Mouse (Mus musculus) ovary, postnatal 36 days (tissue): ENCODE results near the gene Unk.
"Not testable (repeated sequence)": the region's sequence is repeated elsewhere in the genome, so short reads cannot be mapped to it uniquely, and the experiment has no call there.

ENCODE experiments used
- DNase-seq: peaks from one replicate; pipeline ENCODE4 v3.0.0; 2022; ENCODE audit warnings: low spot score, mixed read lengths

Gene Unk

GRCm38 (mm10) chr11:116088741-116089394 is 58.7 kb downstream of the Unk start:
- DNase-seq, result no peak

- DNase-seq, result no peak
These were observed 59.4 kb downstream of the Unk start for GRCm38 (mm10) chr11:116089545-116089944.

GRCm38 (mm10) chr11:116091591-116091990 is 61.5 kb downstream of the Unk start:
- DNase-seq, result no peak

GRCm38 (mm10) chr11:116092959-116093358 is 62.8 kb downstream of the Unk start:
- DNase-seq, result not testable (repeated sequence)

GRCm38 (mm10) chr11:116093771-116094565 is 63.8 kb downstream of the Unk start:
- peak; percentile 57 for DNase-seq

GRCm38 (mm10) chr11:116095573-116095972 is 65.5 kb downstream of the Unk start:
- DNase-seq, result peak; percentile 63

GRCm38 (mm10) chr11:116096213-116097108 is 66.3 kb downstream of the Unk start:
- DNase-seq, result no peak

GRCm38 (mm10) chr11:116098711-116099460 is 68.8 kb downstream of the Unk start:
- no peak for DNase-seq

GRCm38 (mm10) chr11:116099462-116099861 is 69.3 kb downstream of the Unk start:
- DNase-seq, result no peak

- peak; percentile 57 for DNase-seq
These were observed 70.3 kb downstream of the Unk start for GRCm38 (mm10) chr11:116100385-116100784.

- no peak for DNase-seq
These were observed 70.7 kb downstream of the Unk start for GRCm38 (mm10) chr11:116100839-116101238.

GRCm38 (mm10) chr11:116101931-116102381 is 71.8 kb downstream of the Unk start:
- peak; percentile 56 for DNase-seq

- DNase-seq, result no peak
These were observed 72.3 kb downstream of the Unk start for GRCm38 (mm10) chr11:116102472-116102871.

- DNase-seq, result no peak
These were observed 73.5 kb downstream of the Unk start for GRCm38 (mm10) chr11:116103572-116103971.

- DNase-seq, result peak; percentile 78
These were observed 74.0 kb downstream of the Unk start for GRCm38 (mm10) chr11:116104006-116104646.

GRCm38 (mm10) chr11:116105065-116105464 is 74.9 kb downstream of the Unk start:
- DNase-seq, result no peak

- no peak for DNase-seq
These were observed 76.2 kb downstream of the Unk start for GRCm38 (mm10) chr11:116106154-116106962.

- DNase-seq, result no peak
These were observed 77.0 kb downstream of the Unk start for GRCm38 (mm10) chr11:116106963-116107776.

GRCm38 (mm10) chr11:116107777-116108285 is 77.7 kb downstream of the Unk start:
- DNase-seq, result no peak
